Mouse (Mus musculus): ENCODE results near the gene Bcor. TPM values are rescaled to one million over a fixed set of nuclear protein-coding genes. Genes with fewer than 3 reads are reported as not detected.

Gene Bcor
- polyA plus RNA-seq, 1 experiment from 2014 or later: 18.1 TPM

DNA sequence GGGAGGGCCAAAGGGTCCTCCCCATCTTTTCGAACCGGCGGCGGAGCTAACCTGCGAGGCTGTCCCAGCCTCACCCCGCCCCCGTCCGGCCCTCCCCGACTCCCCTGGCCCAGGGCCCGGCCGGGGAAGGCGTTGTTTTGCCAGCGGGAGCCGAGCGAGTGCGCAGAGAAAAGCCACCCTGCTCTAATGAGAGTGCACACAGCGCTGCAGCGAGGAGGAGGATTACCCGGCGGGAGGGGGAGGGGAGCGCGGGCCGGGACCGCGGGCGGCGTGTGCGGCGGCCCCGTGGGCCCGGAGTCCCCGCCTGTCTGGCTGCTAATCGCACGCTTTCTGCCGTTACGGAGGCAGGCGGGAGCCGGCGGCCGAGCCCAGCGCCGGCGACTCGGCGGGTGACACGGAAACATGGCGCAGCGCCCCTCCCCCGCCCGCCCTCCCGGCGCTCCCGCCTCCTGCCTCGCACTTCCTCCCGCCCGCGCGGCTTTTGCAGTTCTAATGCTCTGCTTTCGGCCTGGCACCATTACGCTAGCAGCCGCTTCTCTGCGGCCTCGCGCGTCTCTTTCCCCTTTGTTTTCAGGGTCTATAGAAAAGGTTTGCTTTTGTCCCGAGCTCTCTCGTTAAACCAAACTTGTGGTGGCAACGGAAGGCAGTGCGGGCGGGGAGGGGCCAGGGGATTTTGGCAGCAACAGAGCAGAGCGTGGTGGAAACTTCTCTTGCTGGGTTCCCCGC, 71.7 kb downstream of the Bcor start:
- no peaks in the 10 kb centered on the region for H3K9me3 ChIP-seq
- H3K4me3 ChIP-seq: peak overlapping the region; percentile 47
- under 1% methylated on average over 35 of the region's 72 CpGs for WGBS
- peak overlapping the region; percentile 79 for H3K9ac ChIP-seq
- H3K4me1 ChIP-seq (replicated peaks): peaks cover 64% of the 10 kb centered on the region
- peaks cover 94% of the 10 kb centered on the region for H3K27me3 ChIP-seq
- H3K36me3 ChIP-seq: no peaks in the 10 kb centered on the region
- peak overlapping the region; percentile 83 for H3K4me2 ChIP-seq
- peak; percentile 40 for ATAC-seq (ENCODE audit: low FRiP score)
- H3K27ac ChIP-seq: peak overlapping the region; percentile 96

DNA sequence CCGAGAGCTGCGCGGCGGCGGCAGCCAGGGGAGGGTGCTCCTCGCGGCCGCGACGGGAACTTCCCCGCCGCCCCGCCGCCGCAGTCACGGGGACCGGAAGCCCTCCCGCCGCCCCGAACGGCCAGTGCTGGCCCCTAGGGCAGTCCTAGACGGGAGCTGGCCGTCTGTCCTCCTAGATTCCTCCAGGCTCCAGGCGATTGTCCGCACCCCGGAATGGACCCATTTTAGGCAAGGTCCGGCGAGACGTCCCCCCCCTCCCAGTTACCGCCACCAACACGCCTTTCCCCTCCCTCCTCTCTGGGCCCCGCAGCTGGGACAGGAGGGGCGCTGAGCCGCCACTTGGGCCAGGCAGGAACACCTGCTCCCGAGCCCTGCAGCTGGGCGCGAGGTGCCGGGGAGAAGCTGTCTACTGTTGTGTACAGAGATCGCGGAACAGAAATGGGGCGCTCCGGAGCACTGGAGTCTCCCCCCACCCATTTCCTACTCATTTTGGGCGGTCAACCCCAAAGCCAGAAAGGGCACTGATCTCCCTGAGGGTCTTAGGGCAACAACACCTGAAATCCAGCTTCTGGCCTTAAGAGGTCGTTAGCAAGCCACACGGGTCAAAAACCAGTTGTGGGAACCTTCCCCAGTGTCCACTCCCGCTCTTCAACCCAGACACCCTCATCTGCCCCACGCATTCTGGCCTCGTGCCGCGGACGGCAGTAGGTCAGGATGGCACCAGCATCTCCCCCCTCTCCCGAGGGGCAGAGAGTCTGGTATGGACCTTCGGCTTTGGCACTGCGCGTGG, 72.4 kb downstream of the Bcor start:
- WGBS: 2% methylated on average over 47 of the region's 55 CpGs
- no peaks in the 10 kb centered on the region for H3K9me3 ChIP-seq
- H3K9ac ChIP-seq: peak overlapping the region; percentile 79
- H3K36me3 ChIP-seq: no peaks in the 10 kb centered on the region
- peak overlapping the region; percentile 96 for H3K27ac ChIP-seq
- peak overlapping the region; percentile 83 for H3K4me2 ChIP-seq
- peak; percentile 21 for ATAC-seq (ENCODE audit: low FRiP score)
- peak overlapping the region; percentile 47 for H3K4me3 ChIP-seq
- peaks cover 94% of the 10 kb centered on the region for H3K27me3 ChIP-seq
- peaks cover 71% of the 10 kb centered on the region for H3K4me1 ChIP-seq (replicated peaks)

DNA sequence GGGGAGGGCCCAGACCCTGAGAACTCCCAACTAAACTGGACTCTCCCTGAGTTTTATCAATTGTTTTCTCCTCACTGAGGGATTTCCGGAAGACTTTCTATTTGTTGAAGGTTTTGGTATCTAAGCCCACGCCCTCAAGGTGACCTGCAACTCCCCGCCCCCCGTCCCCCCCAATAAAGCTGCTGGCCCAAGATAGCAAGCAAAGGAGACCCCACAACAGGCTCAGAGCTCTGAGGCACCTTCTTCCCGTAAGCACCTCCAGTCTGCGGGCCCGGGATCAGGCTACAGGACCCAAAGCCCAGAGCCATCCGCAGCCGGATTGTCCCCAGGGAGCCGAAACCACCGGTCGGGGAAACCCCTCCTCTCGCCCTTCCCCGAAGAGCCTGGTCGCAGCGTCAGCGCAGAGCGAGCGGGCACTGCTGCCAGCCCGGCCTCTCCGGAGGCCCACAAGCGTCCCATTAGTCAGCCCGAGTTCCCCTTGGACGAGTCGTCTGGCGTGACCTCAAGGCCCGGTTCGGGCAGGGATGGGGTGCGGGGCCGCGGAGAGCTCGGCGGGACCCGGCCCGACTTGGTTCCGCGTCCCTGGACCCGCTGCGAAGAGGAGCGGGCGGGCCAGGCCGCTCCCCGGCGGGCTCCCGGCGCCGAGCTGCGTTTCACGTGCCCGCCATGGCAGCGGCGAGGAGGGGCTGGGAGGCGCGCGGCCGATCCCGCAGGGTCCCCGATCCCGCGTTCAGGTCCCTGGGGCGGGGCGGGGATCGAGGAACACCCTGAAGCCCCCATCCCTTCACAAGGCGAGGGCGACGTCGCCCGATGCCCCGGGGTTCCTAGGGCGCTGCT, 73.3 kb downstream of the Bcor start:
- H3K27me3 ChIP-seq: peaks cover 97% of the 10 kb centered on the region
- peak overlapping the region; percentile 79 for H3K9ac ChIP-seq
- peak overlapping the region; percentile 47 for H3K4me3 ChIP-seq
- 2% methylated on average over 30 of the region's 70 CpGs for WGBS
- peak overlapping the region; percentile 83 for H3K4me2 ChIP-seq
- no peaks in the 10 kb centered on the region for H3K9me3 ChIP-seq
- peak overlapping the region; percentile 96 for H3K27ac ChIP-seq
- H3K36me3 ChIP-seq: no peaks in the 10 kb centered on the region
- ATAC-seq (ENCODE audit: low FRiP score): no peak
- H3K4me1 ChIP-seq (replicated peaks): peaks cover 73% of the 10 kb centered on the region

DNA sequence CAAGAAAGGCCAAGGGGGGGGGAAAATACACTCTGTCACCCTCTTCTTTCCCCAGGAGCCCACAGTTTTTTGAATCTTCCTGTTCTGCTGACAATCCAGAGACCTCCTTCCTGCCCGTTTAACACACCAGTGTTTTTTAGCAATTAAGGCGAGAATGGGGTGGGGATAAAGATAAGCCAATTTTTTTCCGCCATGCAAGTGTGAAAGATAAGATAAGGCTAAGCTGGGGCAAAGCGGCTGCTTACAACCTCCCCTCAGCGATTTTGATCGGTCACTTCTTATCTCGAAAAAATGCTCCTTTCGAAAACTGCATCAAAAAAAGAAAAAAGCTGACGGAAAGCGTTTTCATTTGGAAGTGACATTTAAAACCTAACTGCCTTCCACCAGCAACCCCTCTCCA, 74.2 kb downstream of the Bcor start:
- H3K4me1 ChIP-seq (replicated peaks): peaks cover 78% of the 10 kb centered on the region
- H3K36me3 ChIP-seq: no peaks in the 10 kb centered on the region
- no peak overlapping the region for H3K4me3 ChIP-seq
- no peak for ATAC-seq (ENCODE audit: low FRiP score)
- no peaks in the 10 kb centered on the region for H3K9me3 ChIP-seq
- 25% methylated on average over 10 of the region's 10 CpGs for WGBS
- H3K27ac ChIP-seq: no peak overlapping the region
- peaks cover 98% of the 10 kb centered on the region for H3K27me3 ChIP-seq
- 0 out of 2 replicates have a peak overlapping the region, but pooled peaks have one; percentile 9 for H3K4me2 ChIP-seq
- H3K9ac ChIP-seq: no peak overlapping the region; the same call in 1 of the 2 replicates

DNA sequence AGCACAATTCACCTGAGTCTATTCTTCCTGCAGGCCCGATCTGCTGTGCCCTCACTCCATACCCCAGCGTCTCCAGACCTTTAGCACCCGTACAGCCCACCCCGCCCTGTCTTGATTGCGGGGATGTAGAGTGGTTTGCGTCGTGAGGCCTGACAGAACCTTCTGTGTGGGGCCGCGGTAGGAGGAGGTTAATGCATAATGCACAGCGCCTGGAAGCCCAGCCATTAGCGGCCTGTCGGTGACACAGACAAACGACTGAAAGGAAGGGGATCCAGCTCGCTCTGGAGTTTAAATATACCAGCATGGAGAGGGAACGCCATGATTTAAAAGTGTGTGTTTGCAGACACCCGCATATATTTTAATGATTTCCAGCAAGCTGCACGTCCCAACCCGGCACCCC, 74.9 kb downstream of the Bcor start:
- Histone ChIP-seq H3K36me3 (no peaks in the 10 kb centered on the region), H3K4me3 (no peak overlapping the region), H3K4me1 (replicated peaks) (peaks cover 71% of the 10 kb centered on the region), H3K27me3 (peaks cover 98% of the 10 kb centered on the region), H3K27ac (no peak overlapping the region; the same call in 1 of the 2 replicates), H3K9ac (no peak overlapping the region), H3K9me3 (no peaks in the 10 kb centered on the region), H3K4me2 (0 out of 2 replicates have a peak overlapping the region, but pooled peaks have one; percentile 9)
- no peak for ATAC-seq (ENCODE audit: low FRiP score)
- 7% methylated on average over 18 of the region's 18 CpGs for WGBS

DNA sequence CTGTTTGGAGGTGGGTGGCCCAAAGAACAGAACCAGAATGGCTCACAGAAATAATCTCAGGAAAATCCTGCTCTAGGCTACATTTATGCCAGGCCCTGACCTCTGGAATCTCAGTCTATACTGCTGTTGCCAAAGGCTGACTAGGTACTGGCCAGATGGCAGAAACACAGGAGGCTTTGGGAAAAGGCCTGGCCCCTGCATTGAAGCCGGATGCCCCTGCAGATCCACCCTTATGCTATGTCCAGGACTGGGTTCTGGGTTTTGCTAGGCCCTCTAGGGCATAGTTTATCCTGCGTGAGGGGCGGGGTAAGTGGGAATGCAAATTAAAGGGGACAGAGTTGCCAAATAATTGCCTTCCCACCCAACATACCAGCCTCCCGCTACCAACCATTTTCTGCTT, 75.5 kb downstream of the Bcor start:
- Histone ChIP-seq H3K36me3 (no peaks in the 10 kb centered on the region), H3K27me3 (peaks cover 98% of the 10 kb centered on the region), H3K4me2 (no peak overlapping the region), H3K4me3 (no peak overlapping the region), H3K4me1 (replicated peaks) (peaks cover 65% of the 10 kb centered on the region), H3K9me3 (no peaks in the 10 kb centered on the region), H3K9ac (no peak overlapping the region), H3K27ac (no peak overlapping the region)
- ATAC-seq (ENCODE audit: low FRiP score): no peak
- 48% methylated on average over 4 of the region's 4 CpGs for WGBS

DNA sequence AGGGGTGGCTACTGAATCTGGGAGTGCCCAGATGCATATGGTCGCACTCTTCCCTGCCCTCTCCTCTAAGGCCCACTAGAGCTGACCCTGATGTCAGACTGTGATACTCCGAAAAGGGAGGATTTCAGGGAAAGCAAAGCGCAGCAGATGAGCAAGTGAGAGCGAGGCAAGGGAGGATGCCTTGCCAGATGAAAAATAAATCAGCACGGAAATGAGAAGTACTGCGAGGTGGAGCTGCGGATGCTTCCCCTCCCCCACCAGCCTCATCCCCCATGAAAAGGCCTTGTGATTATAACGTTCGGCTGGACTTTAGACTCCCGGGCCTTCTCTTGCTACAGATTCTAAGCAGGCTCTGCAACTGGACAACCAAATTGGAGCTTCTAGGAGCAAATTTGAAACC, 76.5 kb downstream of the Bcor start:
- H3K27ac ChIP-seq: no peak overlapping the region
- H3K27me3 ChIP-seq: peaks cover 97% of the 10 kb centered on the region
- no peak overlapping the region for H3K4me2 ChIP-seq
- no peak overlapping the region for H3K4me3 ChIP-seq
- 14% methylated on average over 10 of the region's 10 CpGs for WGBS
- H3K9ac ChIP-seq: no peak overlapping the region
- H3K36me3 ChIP-seq: no peaks in the 10 kb centered on the region
- no peaks in the 10 kb centered on the region for H3K9me3 ChIP-seq
- H3K4me1 ChIP-seq (replicated peaks): peaks cover 55% of the 10 kb centered on the region
- ATAC-seq (ENCODE audit: low FRiP score): no peak

DNA sequence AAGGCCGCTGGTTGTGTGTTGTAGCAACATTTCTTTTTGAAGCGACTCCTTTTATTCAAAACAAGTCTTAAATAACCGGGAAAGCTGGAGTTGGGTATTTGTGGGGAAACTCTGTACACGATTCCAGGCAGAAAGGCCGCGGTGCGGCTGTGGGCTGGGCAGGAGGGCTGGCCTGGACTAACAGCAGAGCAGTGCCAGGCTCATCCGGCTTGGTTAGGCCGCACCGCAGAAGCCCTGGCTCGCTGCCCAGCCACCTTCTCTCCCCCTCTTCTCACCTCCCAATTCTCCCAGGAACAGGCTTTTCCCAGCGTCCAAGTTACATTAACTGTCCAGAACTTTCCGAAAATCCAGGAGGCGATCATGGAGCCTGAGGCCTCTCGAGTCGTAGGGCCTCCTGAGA, 77.4 kb downstream of the Bcor start:
- ATAC-seq (ENCODE audit: low FRiP score): no peak
- peaks cover 51% of the 10 kb centered on the region for H3K4me1 ChIP-seq (replicated peaks)
- H3K4me3 ChIP-seq: no peak overlapping the region
- H3K27me3 ChIP-seq: peaks cover 98% of the 10 kb centered on the region
- no peaks in the 10 kb centered on the region for H3K9me3 ChIP-seq
- H3K4me2 ChIP-seq: no peak overlapping the region
- no peaks in the 10 kb centered on the region for H3K36me3 ChIP-seq
- H3K9ac ChIP-seq: no peak overlapping the region
- H3K27ac ChIP-seq: no peak overlapping the region
- WGBS: 10% methylated on average over 16 of the region's 16 CpGs

DNA sequence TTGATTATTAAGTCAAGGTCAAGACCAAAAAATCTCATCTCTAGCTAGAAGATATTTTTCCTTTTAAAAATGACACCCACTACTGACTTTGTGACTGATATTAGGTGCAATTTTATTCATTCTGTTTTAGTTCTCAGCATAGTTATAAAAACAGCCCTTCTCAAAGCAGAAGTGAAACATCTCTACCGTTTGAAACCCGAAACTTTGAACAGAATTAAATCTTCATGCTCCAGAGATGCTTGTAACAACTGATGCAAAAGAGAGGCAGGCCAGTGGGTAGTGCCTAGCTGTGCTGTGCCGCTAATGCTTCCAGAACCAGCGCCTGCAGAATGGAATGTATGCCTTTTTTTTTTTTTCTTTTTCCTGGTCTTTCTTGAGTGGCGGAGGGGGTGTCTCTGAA, 78.0 kb downstream of the Bcor start:
- Histone ChIP-seq H3K27ac (no peak overlapping the region), H3K27me3 (peaks cover 98% of the 10 kb centered on the region), H3K9ac (no peak overlapping the region), H3K4me1 (replicated peaks) (peaks cover 49% of the 10 kb centered on the region), H3K36me3 (no peaks in the 10 kb centered on the region), H3K9me3 (no peaks in the 10 kb centered on the region), H3K4me2 (peak overlapping the region; percentile 67; the same call in 1 of the 2 replicates), H3K4me3 (no peak overlapping the region)
- 17% methylated on average over 5 of the region's 5 CpGs for WGBS
- no peak for ATAC-seq (ENCODE audit: low FRiP score)

DNA sequence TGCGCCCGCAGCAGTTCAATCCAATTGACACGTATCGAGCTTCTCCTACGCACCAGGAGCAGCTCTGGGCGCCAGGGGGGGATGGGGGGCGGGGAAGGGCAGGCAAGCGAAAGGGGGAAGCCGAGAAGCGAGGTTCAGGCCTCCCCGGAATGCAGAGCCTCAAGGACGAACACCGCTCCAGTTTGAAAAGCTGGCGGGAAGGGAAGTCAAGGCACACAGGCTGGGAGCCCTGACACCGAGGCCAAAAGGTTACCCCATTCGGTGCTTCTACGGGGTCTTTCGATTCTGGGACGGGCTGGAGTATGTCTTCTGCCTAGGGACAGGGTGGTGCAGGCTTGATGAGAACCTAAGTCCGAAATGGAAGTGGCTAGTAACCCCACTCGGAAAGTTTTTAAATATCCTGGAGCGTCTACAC, 78.4 kb downstream of the Bcor start:
- peak overlapping the region; percentile 67 for H3K4me2 ChIP-seq
- H3K4me1 ChIP-seq (replicated peaks): peaks cover 45% of the 10 kb centered on the region
- H3K27me3 ChIP-seq: peaks cover 98% of the 10 kb centered on the region
- WGBS: 4% methylated on average over 22 of the region's 22 CpGs
- ATAC-seq (ENCODE audit: low FRiP score): no peak
- no peaks in the 10 kb centered on the region for H3K9me3 ChIP-seq
- no peak overlapping the region for H3K27ac ChIP-seq
- peak overlapping the region; percentile 63; the same call in 1 of the 2 replicates for H3K4me3 ChIP-seq
- no peaks in the 10 kb centered on the region for H3K36me3 ChIP-seq
- H3K9ac ChIP-seq: no peak overlapping the region

DNA sequence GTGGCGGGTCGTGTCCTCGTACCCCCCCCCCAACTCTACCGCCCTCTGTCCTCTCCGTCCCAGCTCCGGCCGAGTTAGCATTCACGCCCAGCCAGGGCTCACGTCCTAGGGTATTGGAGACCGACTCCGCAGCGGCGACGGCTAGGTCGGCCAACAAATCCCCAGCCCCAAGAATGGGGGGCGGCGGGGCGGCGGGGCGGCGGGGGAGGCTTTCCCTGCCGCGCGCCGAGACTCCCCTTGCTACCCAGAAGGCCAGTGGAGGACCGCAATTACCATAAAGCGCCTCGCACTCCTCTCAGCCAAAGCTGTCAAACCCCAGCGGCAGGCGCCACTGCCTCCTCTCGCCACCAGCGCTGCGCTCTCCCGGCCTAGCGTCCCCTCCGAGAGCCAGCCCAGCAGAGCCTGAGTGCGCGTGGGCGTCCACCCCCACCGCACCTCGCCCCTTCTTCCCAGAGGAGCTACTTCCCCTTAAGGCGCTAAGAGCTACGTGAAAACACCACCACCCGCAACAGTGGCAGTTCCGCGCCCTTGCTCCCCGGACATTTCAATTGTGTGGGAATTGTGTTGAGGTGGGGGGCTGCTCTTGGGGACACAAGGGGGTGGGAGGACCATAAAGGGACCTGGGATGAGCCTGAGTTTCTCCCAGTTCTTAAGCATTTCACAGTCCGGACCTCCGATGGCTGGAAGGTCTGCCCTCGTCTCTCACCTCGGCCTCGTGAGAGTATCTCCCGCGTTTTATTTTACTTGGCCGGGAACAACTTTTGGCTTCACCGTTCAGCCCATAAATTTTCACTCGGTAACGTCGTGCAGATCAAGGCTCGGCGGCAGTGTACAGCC, 79.0 kb downstream of the Bcor start:
- Histone ChIP-seq H3K4me1 (replicated peaks) (peaks cover 42% of the 10 kb centered on the region), H3K36me3 (no peaks in the 10 kb centered on the region), H3K27ac (peak overlapping the region; percentile 94), H3K4me2 (peak overlapping the region; percentile 67), H3K27me3 (peaks cover 98% of the 10 kb centered on the region), H3K9me3 (no peaks in the 10 kb centered on the region), H3K9ac (peak overlapping the region; percentile 84), H3K4me3 (peak overlapping the region; percentile 63)
- ATAC-seq (ENCODE audit: low FRiP score): peak; percentile 32; the same call in 1 of the 2 replicates
- WGBS: 2% methylated on average over 48 of the region's 61 CpGs

All from hindbrain, embryonic 13.5 days (tissue).